Mouse (Mus musculus) heart, embryonic 12.5 days (tissue): ENCODE measurements at regions not wholly inside any gene's neighbourhood (a gene's known extent, or its start where the extent isn't known, plus 50 kb on each side); places are given as distances from the start of the nearest gene placed in this dataset.

Experiments
- ATAC-seq: fragments of 200-750 bp; cut with Nextera tagmentation; 2 replicates; pipeline ENCODE4 v1.8.0; 2017; ENCODE audit warnings: moderate TSS enrichment, moderate library complexity; ENCODE audit not compliant: insufficient number of reproducible peaks, low FRiP score
- H3K27ac ChIP-seq: fragments of 300-500 bp; sonication (generic); 2 replicates; pipeline ENCODE4 v1.5.1; 2016; ENCODE audit warnings: mild to moderate bottlenecking, moderate library complexity; ENCODE audit not compliant: poor library complexity, severe bottlenecking
- H3K27me3 ChIP-seq: fragments of 300-500 bp; sonication (generic); replicated peaks from 2 replicates; pipeline ENCODE4 v1.6.1; 2016; ENCODE audit warnings: mild to moderate bottlenecking, moderate library complexity
- H3K36me3 ChIP-seq: fragments of 300-500 bp; sonication (generic); 2 replicates; pipeline ENCODE4 v1.6.1; 2016; ENCODE audit warnings: mild to moderate bottlenecking, moderate library complexity
- H3K4me1 ChIP-seq: fragments of 300-500 bp; sonication (generic); replicated peaks from 2 replicates; pipeline ENCODE4 v1.6.1; 2016; ENCODE audit warnings: mild to moderate bottlenecking
- H3K4me2 ChIP-seq: fragments of 300-500 bp; sonication (generic); 2 replicates; pipeline ENCODE4 v1.6.1; 2016; ENCODE audit warnings: mild to moderate bottlenecking, moderate library complexity
- H3K4me3 ChIP-seq: fragments of 300-500 bp; sonication (generic); 2 replicates; pipeline ENCODE4 v1.5.1; 2016; ENCODE audit warnings: mild to moderate bottlenecking
- H3K9ac ChIP-seq: fragments of 300-500 bp; sonication (generic); 2 replicates; pipeline ENCODE4 v1.6.1; 2016; ENCODE audit warnings: mild to moderate bottlenecking, moderate library complexity
- H3K9me3 ChIP-seq: fragments of 300-500 bp; sonication (generic); replicated peaks from 2 replicates; pipeline ENCODE4 v1.6.1; 2016; ENCODE audit warnings: mild to moderate bottlenecking, moderate library complexity
- WGBS: fragments of 180-500 bp; shearing (Covaris S2); methylation state at CpG from one replicate; pipeline ENCODE4 v1.1.7; 2016; 5-methylcytosine and 5-hydroxymethylcytosine counted together

- Histone ChIP-seq H3K36me3 (no peaks in the 10 kb centered on the region), H3K4me1 (peaks cover 9% of the 10 kb centered on the region), H3K9me3 (no peaks in the 10 kb centered on the region), H3K4me3 (no peak overlapping the region), H3K4me2 (no peak overlapping the region), H3K27me3 (no peaks in the 10 kb centered on the region), H3K27ac (peak overlapping the region; percentile 0; the same call in 1 of the 2 replicates), H3K9ac (no peak overlapping the region)
- peak; percentile 51 for ATAC-seq
- 20% methylated on average over 4 of the region's 4 CpGs for WGBS
Measured at GRCm38 (mm10) chr11:17864833-17865397, 88.8 kb downstream of the Etaa1 start.

GRCm38 (mm10) chr11:17870690-17871089 lies 83.0 kb downstream of the Etaa1 start:
- Histone ChIP-seq H3K4me2 (no peak overlapping the region), H3K27ac (no peak overlapping the region), H3K4me3 (no peak overlapping the region), H3K9me3 (no peaks in the 10 kb centered on the region), H3K27me3 (no peaks in the 10 kb centered on the region), H3K9ac (no peak overlapping the region), H3K36me3 (no peaks in the 10 kb centered on the region), H3K4me1 (no peaks in the 10 kb centered on the region)
- 76% methylated on average over 2 of the region's 2 CpGs for WGBS
- ATAC-seq, result no peak

- Histone ChIP-seq H3K27me3 (no peaks in the 10 kb centered on the region), H3K9ac (no peak overlapping the region), H3K4me2 (no peak overlapping the region), H3K4me3 (no peak overlapping the region), H3K9me3 (no peaks in the 10 kb centered on the region), H3K36me3 (no peaks in the 10 kb centered on the region), H3K27ac (no peak overlapping the region), H3K4me1 (no peaks in the 10 kb centered on the region)
- no peak for ATAC-seq
- WGBS, result 78% methylated on average over 7 of the region's 7 CpGs
Measured at GRCm38 (mm10) chr11:17871920-17872319, 81.8 kb downstream of the Etaa1 start.

- Histone ChIP-seq H3K9ac (no peak overlapping the region), H3K27me3 (no peaks in the 10 kb centered on the region), H3K4me3 (no peak overlapping the region), H3K27ac (no peak overlapping the region), H3K9me3 (no peaks in the 10 kb centered on the region), H3K4me1 (no peaks in the 10 kb centered on the region), H3K36me3 (no peaks in the 10 kb centered on the region), H3K4me2 (no peak overlapping the region)
- no peak for ATAC-seq
- WGBS, result 52% methylated on average over 1 of the region's 1 CpGs
Measured at GRCm38 (mm10) chr11:17883276-17883675, 70.4 kb downstream of the Etaa1 start.
